Mouse (Mus musculus) olfactory bulb, adult 2 months (tissue): ENCODE results near the gene Mrps34.

Source experiments
- CTCF ChIP-seq: fragments of 200-500 bp; IDR thresholded peaks from 2 replicates; pipeline ENCODE4 v1.5.1; 2012; ENCODE audit warnings: low read depth, mild to moderate bottlenecking, low read length, moderate library complexity; ENCODE audit not compliant: insufficient read depth
- POLR2A ChIP-seq: fragments of 200-500 bp; IDR thresholded peaks from 2 replicates; pipeline ENCODE4 v1.6.1; 2012; ENCODE audit warnings: mild to moderate bottlenecking, low read depth, low read length, moderate library complexity; ENCODE audit not compliant: insufficient read depth

DNA sequence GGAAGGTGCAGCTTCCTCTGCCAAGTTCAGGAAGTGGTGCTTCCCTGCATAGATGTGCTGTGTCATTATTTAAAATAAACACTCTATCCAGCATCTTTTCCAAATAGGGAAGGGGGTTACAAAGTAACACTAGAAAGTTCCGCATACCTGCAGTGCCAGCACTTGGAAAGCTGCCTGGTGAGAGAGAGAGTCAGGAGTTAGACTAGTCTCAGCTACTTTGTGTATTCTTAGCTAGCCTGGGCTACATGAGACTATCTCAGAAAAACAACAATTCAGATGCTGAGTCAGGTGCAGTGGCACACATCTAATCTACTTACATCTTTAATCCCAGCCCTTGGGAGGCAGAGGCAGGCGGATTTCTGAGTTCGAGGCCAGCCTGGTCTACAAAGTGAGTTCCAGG, 33.1 kb upstream of the Mrps34 start:
- TF ChIP-seq CTCF: no peak
- no peak for TF ChIP-seq POLR2A
